Comparison of ENCODE assay signal across 8 mouse cellular contexts in genomic region chr1:187997584-187998338, GRCm38 (mm10).
DNase-seq lines count a peak whose midpoint lies in the region; ATAC-seq and TF ChIP-seq lines count a peak whose summit lies in the region.

No protein-coding gene starts in this region.

- no peaks in the 10 kb centered on the region for H3K9me3 ChIP-seq in embryonic facial prominence, embryonic 15.5 days (replicated peaks)
- H3K9me3 ChIP-seq in heart, embryonic 10.5 days, result no peaks in the 10 kb centered on the region
- H3K9me3 ChIP-seq in limb, embryonic 13.5 days, result no peaks in the 10 kb centered on the region
- H3K9me3 ChIP-seq in midbrain, embryonic 12.5 days, result no peaks in the 10 kb centered on the region

- 0 out of 2 replicates have a peak, but pooled peaks cover 5% of the 10 kb centered on the region for H3K4me1 ChIP-seq in embryonic facial prominence, embryonic 15.5 days
- no peaks in the 10 kb centered on the region; the same call in 1 of the 2 replicates for H3K4me1 ChIP-seq in heart, embryonic 10.5 days
- H3K4me1 ChIP-seq in limb, embryonic 13.5 days, result peaks cover 5% of the 10 kb centered on the region
- peaks cover 12% of the 10 kb centered on the region for H3K4me1 ChIP-seq in midbrain, embryonic 12.5 days
- H3K4me1 ChIP-seq in small intestine, adult 2 months (ENCODE audit: control insufficient read depth, insufficient read depth, insufficient read length, low read length), result no peaks in the 10 kb centered on the region

- peak; percentile 4; the same call in 1 of the 2 replicates for TF ChIP-seq POLR2A in small intestine, adult 2 months (IDR thresholded peaks at IDR 0.05; ENCODE audit: low read depth, low read length)

- peak; percentile 77 for ATAC-seq in embryonic facial prominence, embryonic 15.5 days (ENCODE audit: insufficient number of reproducible peaks, low FRiP score, low TSS enrichment, low read depth)
- peak; percentile 88 for ATAC-seq in limb, embryonic 13.5 days (ENCODE audit: low FRiP score, low read depth)
- ATAC-seq in midbrain, embryonic 12.5 days (ENCODE audit: low FRiP score, low read depth), result peak; percentile 97

- peak overlapping the region; percentile 45 for H3K4me3 ChIP-seq in embryonic facial prominence, embryonic 15.5 days (replicated peaks)
- H3K4me3 ChIP-seq in heart, embryonic 10.5 days, result peak overlapping the region; percentile 66
- peak overlapping the region; percentile 36 for H3K4me3 ChIP-seq in limb, embryonic 13.5 days
- peak overlapping the region; percentile 44 for H3K4me3 ChIP-seq in midbrain, embryonic 12.5 days
- H3K4me3 ChIP-seq in small intestine, adult 2 months (ENCODE audit: low read depth, low read length), result peak overlapping the region; percentile 68

- no peak for TF ChIP-seq CTCF in small intestine, adult 2 months (IDR thresholded peaks at IDR 0.05; ENCODE audit: extremely low read depth, insufficient read length, insufficient replicate concordance, low read depth, low read length)

- peak; percentile 45 for DNase-seq in brain, embryonic 18.5 days (ENCODE audit: low read depth, low spot score)
- peak; percentile 91 for DNase-seq in heart, embryonic 10.5 days (ENCODE audit: low spot score)
- peak; percentile 58 to 59 for DNase-seq in kidney, adult 8-10 months
- no peak for DNase-seq in spleen, postnatal 36 days (ENCODE audit: low spot score in 2 of 2)

- 1% methylated on average over 39 of the region's 39 CpGs for WGBS in embryonic facial prominence, embryonic 15.5 days
- WGBS in heart, embryonic 10.5 days, result under 1% methylated on average over 39 of the region's 39 CpGs
- under 1% methylated on average over 39 of the region's 39 CpGs for WGBS in limb, embryonic 13.5 days
- under 1% methylated on average over 39 of the region's 39 CpGs for WGBS in midbrain, embryonic 12.5 days
- 1% methylated on average over 39 of the region's 39 CpGs for WGBS in small intestine, adult 2 months

- H3K36me3 ChIP-seq in embryonic facial prominence, embryonic 15.5 days, result no peaks in the 10 kb centered on the region
- no peaks in the 10 kb centered on the region for H3K36me3 ChIP-seq in heart, embryonic 10.5 days
- no peaks in the 10 kb centered on the region for H3K36me3 ChIP-seq in limb, embryonic 13.5 days
- H3K36me3 ChIP-seq in midbrain, embryonic 12.5 days, result no peaks in the 10 kb centered on the region
- no peaks in the 10 kb centered on the region for H3K36me3 ChIP-seq in small intestine, adult 2 months (ENCODE audit: control insufficient read depth, insufficient read depth, low read length)

- peak overlapping the region; percentile 77 for H3K4me2 ChIP-seq in embryonic facial prominence, embryonic 15.5 days (replicated peaks)
- peak overlapping the region; percentile 61 for H3K4me2 ChIP-seq in limb, embryonic 13.5 days (replicated peaks)
- peak overlapping the region; percentile 77 for H3K4me2 ChIP-seq in midbrain, embryonic 12.5 days (replicated peaks)

- no peak overlapping the region for H3K27ac ChIP-seq in embryonic facial prominence, embryonic 15.5 days (replicated peaks)
- peak overlapping the region; percentile 79 for H3K27ac ChIP-seq in heart, embryonic 10.5 days
- H3K27ac ChIP-seq in limb, embryonic 13.5 days, result no peak overlapping the region
- H3K27ac ChIP-seq in midbrain, embryonic 12.5 days (replicated peaks), result no peak overlapping the region
- H3K27ac ChIP-seq in small intestine, adult 2 months (ENCODE audit: insufficient read depth, low read depth, low read length), result no peak overlapping the region

- H3K9ac ChIP-seq in embryonic facial prominence, embryonic 15.5 days, result 0 out of 2 replicates have a peak overlapping the region, but pooled peaks have one; percentile 4
- H3K9ac ChIP-seq in limb, embryonic 13.5 days, result no peak overlapping the region
- H3K9ac ChIP-seq in midbrain, embryonic 12.5 days (replicated peaks), result no peak overlapping the region; the same call in 1 of the 2 replicates

- H3K27me3 ChIP-seq in embryonic facial prominence, embryonic 15.5 days, result peaks cover 19% of the 10 kb centered on the region
- H3K27me3 ChIP-seq in heart, embryonic 10.5 days (ENCODE audit: insufficient read depth, poor library complexity, severe bottlenecking), result no peaks in the 10 kb centered on the region
- H3K27me3 ChIP-seq in limb, embryonic 13.5 days, result peaks cover 41% of the 10 kb centered on the region
- H3K27me3 ChIP-seq in midbrain, embryonic 12.5 days, result peaks cover 9% of the 10 kb centered on the region
- no peaks in the 10 kb centered on the region for H3K27me3 ChIP-seq in small intestine, adult 2 months (ENCODE audit: control insufficient read depth, insufficient read depth, low read length)

Comparison
In these comparisons a context has a peak if more than half of its experiments do, and no peak if none do; other contexts are left out.
1. DNase-seq: peak in brain, embryonic 18.5 days (single experiment), heart, embryonic 10.5 days (single experiment) and kidney, adult 8-10 months (2 of 2); none in spleen, postnatal 36 days (0 of 2).
2. Peak in every context shown above with its lines, with median percentiles within 50 percentile points of each other: ATAC-seq, H3K4me2 ChIP-seq and H3K4me3 ChIP-seq.